Mouse (Mus musculus): ENCODE data around the gene Rab42. TPM values are rescaled to one million over a fixed set of nuclear protein-coding genes. Genes with fewer than 3 reads are reported as not detected.

Rab42 gene
- polyA plus RNA-seq, 1 experiment from 2014 or later = 1.8 TPM

- H3K4me1 ChIP-seq = peaks cover 18% of the 10 kb centered on the region
- no peak for DNase-seq (ENCODE audit: low spot score)
- H3K27me3 ChIP-seq (replicated peaks; ENCODE audit: low read depth, poor library complexity, severe bottlenecking) = no peaks in the 10 kb centered on the region
- no peak overlapping the region for H3K27ac ChIP-seq (replicated peaks)
- no peak overlapping the region for H3K4me3 ChIP-seq
- H3K36me3 ChIP-seq (replicated peaks) = peaks cover 94% of the 10 kb centered on the region
- H3K9me3 ChIP-seq = no peaks in the 10 kb centered on the region
- 93% methylated on average over 13 of the region's 13 CpGs for WGBS
These were observed 35.8 kb upstream of the Rab42 start for GRCm38 (mm10) chr4:132338943-132339342.

GRCm38 (mm10) chr4:132332880-132333279 lies 29.7 kb upstream of the Rab42 start:
- H3K9me3 ChIP-seq = no peaks in the 10 kb centered on the region
- no peak overlapping the region for H3K27ac ChIP-seq (replicated peaks)
- H3K36me3 ChIP-seq (replicated peaks) = peaks cover 74% of the 10 kb centered on the region
- H3K27me3 ChIP-seq (replicated peaks; ENCODE audit: low read depth, poor library complexity, severe bottlenecking) = no peaks in the 10 kb centered on the region
- DNase-seq (ENCODE audit: low spot score) = no peak
- H3K4me1 ChIP-seq = peaks cover 20% of the 10 kb centered on the region
- H3K4me3 ChIP-seq = no peak overlapping the region
- WGBS = 83% methylated on average over 6 of the region's 6 CpGs

- Histone ChIP-seq H3K27me3 (replicated peaks; ENCODE audit: low read depth, poor library complexity, severe bottlenecking) (no peaks in the 10 kb centered on the region), H3K4me3 (no peak overlapping the region), H3K9me3 (no peaks in the 10 kb centered on the region), H3K4me1 (peaks cover 20% of the 10 kb centered on the region), H3K36me3 (replicated peaks) (peaks cover 70% of the 10 kb centered on the region), H3K27ac (replicated peaks) (no peak overlapping the region)
- no peak for DNase-seq (ENCODE audit: low spot score)
- WGBS = 85% methylated on average over 3 of the region's 3 CpGs
These were observed 28.8 kb upstream of the Rab42 start for GRCm38 (mm10) chr4:132331960-132332359.

DNA sequence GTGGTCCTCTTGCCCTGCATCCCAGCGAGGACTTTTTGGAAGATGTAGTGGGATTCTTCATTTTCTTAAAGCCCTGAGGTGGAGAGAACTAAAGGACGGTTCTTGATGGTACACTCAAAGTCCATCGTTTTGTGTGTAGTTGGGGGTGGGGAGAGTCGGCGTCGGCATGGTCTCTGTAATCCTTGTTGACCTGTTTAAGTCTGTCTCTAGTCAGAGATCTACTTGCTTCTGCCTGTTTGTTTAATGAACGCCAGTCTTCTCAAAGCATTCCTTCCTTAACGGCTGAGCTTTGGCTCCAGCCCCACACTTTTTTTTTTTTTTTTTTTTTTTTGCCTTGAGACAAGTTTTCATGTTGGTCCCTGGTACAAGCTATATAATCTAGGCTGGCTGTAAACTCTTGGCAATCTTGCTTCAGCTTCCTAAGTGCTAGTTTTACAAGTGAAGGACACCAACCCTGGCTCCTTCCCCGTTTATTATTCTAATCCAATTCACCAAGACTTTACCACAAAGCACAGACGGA lies 26.7 kb upstream of the Rab42 start:
- no peaks in the 10 kb centered on the region for H3K9me3 ChIP-seq
- H3K36me3 ChIP-seq (replicated peaks) = peaks cover 62% of the 10 kb centered on the region
- no peaks in the 10 kb centered on the region for H3K27me3 ChIP-seq (replicated peaks; ENCODE audit: low read depth, poor library complexity, severe bottlenecking)
- no peak for DNase-seq (ENCODE audit: low spot score)
- H3K4me1 ChIP-seq = peaks cover 20% of the 10 kb centered on the region
- H3K27ac ChIP-seq (replicated peaks) = peak overlapping the region; percentile 91
- peak overlapping the region; percentile 72 for H3K4me3 ChIP-seq
- 9% methylated on average over 10 of the region's 10 CpGs for WGBS

DNA sequence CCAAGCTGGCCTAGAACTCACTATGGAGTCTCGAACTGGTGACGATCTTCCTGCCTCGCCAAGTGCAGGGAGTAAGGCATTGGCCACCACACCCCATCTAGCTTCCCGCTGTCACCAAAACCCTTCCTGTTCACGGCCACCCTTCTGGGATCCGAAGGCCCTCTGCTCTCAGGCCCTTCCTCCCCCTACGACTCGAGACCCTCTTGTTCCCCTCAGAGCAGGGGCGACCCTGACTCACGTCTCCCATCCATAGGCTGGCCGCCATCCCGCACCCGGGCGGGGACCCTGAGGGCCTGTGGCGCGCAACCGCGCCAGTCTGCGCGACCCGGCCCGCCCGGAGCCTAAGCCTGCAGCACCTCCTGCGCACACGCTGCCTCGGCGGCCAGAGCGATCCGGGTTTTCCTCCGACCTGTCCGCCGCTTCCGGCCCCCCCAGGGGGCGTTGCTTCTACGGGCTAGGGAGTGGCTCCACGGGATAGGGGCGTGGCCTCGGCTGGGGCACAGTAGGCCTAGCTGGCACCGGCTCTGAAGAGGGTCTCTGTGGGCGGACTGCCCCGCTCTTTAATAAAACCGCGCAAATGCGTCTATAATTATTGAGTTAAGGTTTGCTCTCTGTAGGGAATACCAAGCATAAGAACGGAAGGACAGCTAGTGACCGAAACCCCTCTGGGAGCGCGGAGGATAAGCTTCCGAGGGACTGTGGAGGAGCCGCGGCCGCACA lies 26.1 kb upstream of the Rab42 start, which contains the start of gene Trnau1ap:
Gene Trnau1ap (minus strand): TSS at position 424 of the 720 bp plus-strand sequence.
- DNase-seq (ENCODE audit: low spot score) = peak; percentile 97
- Histone ChIP-seq H3K36me3 (replicated peaks) (peaks cover 62% of the 10 kb centered on the region), H3K27ac (replicated peaks) (peak within 1 kb of the TSS; percentile 91), H3K27me3 (replicated peaks; ENCODE audit: low read depth, poor library complexity, severe bottlenecking) (no peaks in the 10 kb centered on the region), H3K4me1 (peaks cover 20% of the 10 kb centered on the region), H3K4me3 (peak within 1 kb of the TSS; percentile 72), H3K9me3 (no peaks in the 10 kb centered on the region)
- WGBS = under 1% methylated on average over 52 of the region's 52 CpGs

GRCm38 (mm10) chr4:132328391-132328982 lies 25.3 kb upstream of the Rab42 start:
- 45% methylated on average over 14 of the region's 14 CpGs for WGBS
- peaks cover 20% of the 10 kb centered on the region for H3K4me1 ChIP-seq
- no peak for DNase-seq (ENCODE audit: low spot score)
- H3K27me3 ChIP-seq (replicated peaks; ENCODE audit: low read depth, poor library complexity, severe bottlenecking) = no peaks in the 10 kb centered on the region
- no peaks in the 10 kb centered on the region for H3K9me3 ChIP-seq
- H3K27ac ChIP-seq (replicated peaks) = peak overlapping the region; percentile 91
- H3K36me3 ChIP-seq (replicated peaks) = peaks cover 62% of the 10 kb centered on the region
- H3K4me3 ChIP-seq = peak overlapping the region; percentile 72

DNA sequence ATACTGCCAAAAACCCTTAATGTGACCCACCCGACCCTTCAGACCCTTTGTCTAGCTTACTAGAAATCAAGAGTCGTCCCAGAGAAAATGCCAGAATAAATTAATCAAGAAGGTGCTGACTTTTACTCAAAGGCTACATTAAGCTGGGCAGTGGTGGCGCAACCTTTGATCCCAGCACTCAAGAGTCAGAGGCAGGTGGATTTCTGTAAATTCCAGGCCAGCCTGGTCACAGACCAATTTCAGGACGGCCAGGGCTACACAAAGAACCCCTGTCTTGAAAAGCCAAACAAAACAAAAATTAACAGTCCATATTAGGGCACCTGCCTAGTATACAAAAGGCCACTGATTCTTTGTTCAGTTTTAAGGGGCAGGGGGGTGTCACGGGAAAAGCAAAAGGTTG lies 23.3 kb upstream of the Rab42 start:
- Histone ChIP-seq H3K4me3 (no peak overlapping the region), H3K27me3 (replicated peaks; ENCODE audit: low read depth, poor library complexity, severe bottlenecking) (no peaks in the 10 kb centered on the region), H3K27ac (replicated peaks) (no peak overlapping the region), H3K9me3 (no peaks in the 10 kb centered on the region), H3K4me1 (peaks cover 20% of the 10 kb centered on the region), H3K36me3 (replicated peaks) (peaks cover 61% of the 10 kb centered on the region)
- 80% methylated on average over 5 of the region's 5 CpGs for WGBS
- no peak for DNase-seq (ENCODE audit: low spot score)

DNA sequence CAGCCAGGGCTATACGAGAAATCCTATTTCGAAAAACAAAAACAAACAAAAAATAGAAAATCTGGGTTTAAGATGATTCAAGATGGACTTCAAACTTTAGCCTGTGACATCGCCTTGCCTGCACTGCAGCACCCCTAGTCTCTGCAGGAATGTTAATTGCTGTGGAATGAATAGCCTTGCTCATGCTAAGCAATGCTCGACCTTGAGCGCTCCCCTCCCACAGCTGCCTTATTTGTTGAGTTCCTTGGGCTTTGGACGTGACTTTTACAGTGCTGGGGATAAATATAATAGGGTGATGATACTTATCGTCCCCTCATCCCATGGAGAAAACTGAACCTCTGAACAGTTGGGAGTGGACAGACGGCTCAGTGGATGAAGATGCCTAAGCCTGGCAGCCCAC lies 12.5 kb upstream of the Rab42 start:
- Histone ChIP-seq H3K36me3 (replicated peaks) (peaks cover 96% of the 10 kb centered on the region), H3K27ac (replicated peaks) (no peak overlapping the region), H3K9me3 (no peaks in the 10 kb centered on the region), H3K4me3 (no peak overlapping the region), H3K27me3 (replicated peaks; ENCODE audit: low read depth, poor library complexity, severe bottlenecking) (no peaks in the 10 kb centered on the region), H3K4me1 (no peaks in the 10 kb centered on the region)
- 84% methylated on average over 8 of the region's 8 CpGs for WGBS
- DNase-seq (ENCODE audit: low spot score) = no peak

GRCm38 (mm10) chr4:132312627-132313026 lies 9.4 kb upstream of the Rab42 start:
- H3K4me1 ChIP-seq = peaks cover 11% of the 10 kb centered on the region
- H3K4me3 ChIP-seq = no peak overlapping the region
- H3K36me3 ChIP-seq (replicated peaks) = peaks cover 82% of the 10 kb centered on the region
- H3K27ac ChIP-seq (replicated peaks) = no peak overlapping the region
- no peak for DNase-seq (ENCODE audit: low spot score)
- H3K27me3 ChIP-seq (replicated peaks; ENCODE audit: low read depth, poor library complexity, severe bottlenecking) = no peaks in the 10 kb centered on the region
- WGBS = 84% methylated on average over 5 of the region's 5 CpGs
- no peaks in the 10 kb centered on the region for H3K9me3 ChIP-seq

GRCm38 (mm10) chr4:132311801-132312200 lies 8.6 kb upstream of the Rab42 start:
- DNase-seq (ENCODE audit: low spot score) = no peak
- peaks cover 11% of the 10 kb centered on the region for H3K4me1 ChIP-seq
- WGBS = 44% methylated on average over 3 of the region's 3 CpGs
- no peaks in the 10 kb centered on the region for H3K9me3 ChIP-seq
- no peak overlapping the region for H3K27ac ChIP-seq (replicated peaks)
- H3K27me3 ChIP-seq (replicated peaks; ENCODE audit: low read depth, poor library complexity, severe bottlenecking) = no peaks in the 10 kb centered on the region
- H3K36me3 ChIP-seq (replicated peaks) = peaks cover 73% of the 10 kb centered on the region
- no peak overlapping the region for H3K4me3 ChIP-seq

- no peaks in the 10 kb centered on the region for H3K27me3 ChIP-seq (replicated peaks; ENCODE audit: low read depth, poor library complexity, severe bottlenecking)
- no peak overlapping the region for H3K4me3 ChIP-seq
- no peak for DNase-seq (ENCODE audit: low spot score)
- no peaks in the 10 kb centered on the region for H3K9me3 ChIP-seq
- WGBS = 23% methylated on average over 1 of the region's 1 CpGs
- peaks cover 11% of the 10 kb centered on the region for H3K4me1 ChIP-seq
- H3K36me3 ChIP-seq (replicated peaks) = peaks cover 68% of the 10 kb centered on the region
- H3K27ac ChIP-seq (replicated peaks) = no peak overlapping the region
These were observed 8.0 kb upstream of the Rab42 start for GRCm38 (mm10) chr4:132311209-132311608.

- WGBS = 26% methylated on average over 10 of the region's 10 CpGs
- Histone ChIP-seq H3K27me3 (replicated peaks; ENCODE audit: low read depth, poor library complexity, severe bottlenecking) (no peaks in the 10 kb centered on the region), H3K4me1 (peaks cover 11% of the 10 kb centered on the region), H3K4me3 (peak overlapping the region; percentile 90), H3K27ac (replicated peaks) (peak overlapping the region; percentile 96), H3K36me3 (replicated peaks) (peaks cover 59% of the 10 kb centered on the region), H3K9me3 (no peaks in the 10 kb centered on the region)
- peak; percentile 53 for DNase-seq (ENCODE audit: low spot score)
These were observed 6.8 kb upstream of the Rab42 start for GRCm38 (mm10) chr4:132309849-132310472.

Measured in embryonic facial prominence, embryonic 10.5 days (tissue).